Mouse (Mus musculus): ENCODE results near the gene Snx8.
A peak's percentile ranks its signal among the peaks of the same experiment; 100 is the strongest.
"Not testable (repeated sequence)": the region's sequence is repeated elsewhere in the genome, so short reads cannot be mapped to it uniquely, and the experiment has no call there.

Snx8 gene

GRCm38 (mm10) chr5:140383559-140383958 is 5.5 kb downstream of the Snx8 start:
- DNase-seq, result peak; percentile 65

- DNase-seq, result no peak
Observed at GRCm38 (mm10) chr5:140382688-140383087, 6.4 kb downstream of the Snx8 start.

GRCm38 (mm10) chr5:140381156-140381555 is 7.9 kb downstream of the Snx8 start:
- no peak for DNase-seq

GRCm38 (mm10) chr5:140379299-140379698 is 9.8 kb downstream of the Snx8 start:
- no peak for DNase-seq

- DNase-seq, result peak; percentile 67
Observed at GRCm38 (mm10) chr5:140378121-140378853, 10.8 kb downstream of the Snx8 start.

- DNase-seq, result peak; percentile 51
Observed at GRCm38 (mm10) chr5:140375249-140375829, 13.7 kb downstream of the Snx8 start.

- no peak for DNase-seq
Observed at GRCm38 (mm10) chr5:140374226-140374625, 14.8 kb downstream of the Snx8 start.

- no peak for DNase-seq
Observed at GRCm38 (mm10) chr5:140373711-140374110, 15.4 kb downstream of the Snx8 start.

- DNase-seq, result no peak
Observed at GRCm38 (mm10) chr5:140371671-140372070, 17.4 kb downstream of the Snx8 start.

- DNase-seq, result peak; percentile 54
Observed at GRCm38 (mm10) chr5:140370446-140371254, 18.4 kb downstream of the Snx8 start.

GRCm38 (mm10) chr5:140369466-140369865 is 19.6 kb downstream of the Snx8 start:
- no peak for DNase-seq

- DNase-seq, result no peak
Observed at GRCm38 (mm10) chr5:140368926-140369325, 20.1 kb downstream of the Snx8 start.

- not testable (repeated sequence) for DNase-seq
Observed at GRCm38 (mm10) chr5:140368126-140368525, 20.9 kb downstream of the Snx8 start.

- peak; percentile 86 for DNase-seq
Observed at GRCm38 (mm10) chr5:140364415-140364814, 24.6 kb downstream of the Snx8 start.

GRCm38 (mm10) chr5:140359930-140360674 is 29.0 kb downstream of the Snx8 start:
- peak; percentile 71 for DNase-seq

- no peak for DNase-seq
Observed at GRCm38 (mm10) chr5:140357466-140357865, 31.6 kb downstream of the Snx8 start.

GRCm38 (mm10) chr5:140355934-140356333 is 33.1 kb downstream of the Snx8 start:
- DNase-seq, result no peak

- peak; percentile 37 for DNase-seq
Observed at GRCm38 (mm10) chr5:140352352-140352751, 36.7 kb downstream of the Snx8 start.

GRCm38 (mm10) chr5:140350731-140351497 is 38.1 kb downstream of the Snx8 start:
- DNase-seq, result peak; percentile 68

- DNase-seq, result no peak
Observed at GRCm38 (mm10) chr5:140349882-140350281, 39.2 kb downstream of the Snx8 start.

GRCm38 (mm10) chr5:140346050-140346449 is 43.0 kb downstream of the Snx8 start:
- DNase-seq, result no peak

- no peak for DNase-seq
Observed at GRCm38 (mm10) chr5:140345244-140345643, 43.8 kb downstream of the Snx8 start.

Data from kidney, adult 11 months (tissue).